Mouse (Mus musculus) liver, postnatal 0 days (tissue): ENCODE data around the gene Stx8.

Source experiments
- CTCF ChIP-seq: sonication (generic); IDR thresholded peaks from 2 replicates; pipeline ENCODE4 v1.5.1; 2016; ENCODE audit warnings: antibody characterized with exemption, low read depth
- EP300 ChIP-seq: IDR thresholded peaks from 2 replicates; pipeline ENCODE4 v1.6.1; 2016; ENCODE audit warnings: antibody characterized with exemption, low read depth, mild to moderate bottlenecking

GRCm38 (mm10) chr11:68187242-68187641, 221.2 kb downstream of the Stx8 start:
- TF ChIP-seq EP300 (no peak), CTCF (no peak)
